Mouse (Mus musculus): Measurements from ENCODE around the gene Tbce.

GRCm38 (mm10) chr13:14039292-14039965 lies at the start of gene Tbce:
- TF ChIP-seq EP300 (IDR thresholded peaks at IDR 0.05; ENCODE audit: low read depth) = peak; percentile 73; the same call in 1 of the 2 replicates
- TF ChIP-seq CTCF (IDR thresholded peaks at IDR 0.05; ENCODE audit: low read depth) = 0 out of 2 replicates have a peak, but pooled peaks have one; percentile 1

Measured in heart, postnatal 0 days (tissue).